Mouse (Mus musculus): ENCODE measurements around the gene Iqcf1.

Iqcf1 gene

DNA sequence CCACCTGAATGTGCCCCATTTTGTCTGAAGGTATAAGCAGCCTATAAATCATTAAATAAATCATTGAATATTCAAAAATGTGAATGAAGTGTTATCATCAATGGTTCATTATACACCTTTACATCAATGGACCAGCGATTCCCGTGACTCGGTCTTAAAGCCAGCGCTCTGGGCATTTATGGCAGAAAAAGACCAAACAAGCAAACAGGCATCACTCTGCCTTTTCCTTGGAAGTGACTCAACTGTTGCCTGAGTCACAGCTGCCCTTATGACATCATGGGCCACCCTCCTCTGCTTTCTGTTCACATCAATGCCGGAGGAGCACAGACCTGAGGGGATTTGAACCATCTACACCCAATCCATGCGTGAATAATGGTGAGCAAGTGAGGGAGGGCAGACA is at the start of gene Iqcf1:
Gene Iqcf1, plus strand, starts transcription at position 301 of the 400 bp plus-strand sequence.
- no peak for DNase-seq

DNA sequence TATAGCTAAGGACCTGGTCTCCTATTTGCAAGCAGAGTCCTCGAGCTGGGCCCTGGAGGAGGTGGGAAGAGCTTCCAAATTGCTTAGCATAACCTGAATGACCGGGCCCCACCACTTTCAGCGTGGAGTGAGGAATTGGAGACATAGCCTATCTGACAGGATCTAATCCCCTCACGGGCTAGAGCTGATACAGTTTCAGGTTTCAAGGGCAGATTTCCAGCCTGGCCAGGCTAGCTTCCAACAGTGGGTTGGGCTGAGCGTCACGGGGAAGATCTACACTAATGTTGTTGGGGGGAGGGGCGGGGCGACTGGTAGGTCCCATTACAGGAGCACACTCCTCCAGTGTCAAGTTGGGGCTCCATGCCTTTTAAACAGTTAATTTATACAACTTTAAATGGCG is 49.1 kb upstream of the Iqcf1 start:
- no peak for DNase-seq

DNA sequence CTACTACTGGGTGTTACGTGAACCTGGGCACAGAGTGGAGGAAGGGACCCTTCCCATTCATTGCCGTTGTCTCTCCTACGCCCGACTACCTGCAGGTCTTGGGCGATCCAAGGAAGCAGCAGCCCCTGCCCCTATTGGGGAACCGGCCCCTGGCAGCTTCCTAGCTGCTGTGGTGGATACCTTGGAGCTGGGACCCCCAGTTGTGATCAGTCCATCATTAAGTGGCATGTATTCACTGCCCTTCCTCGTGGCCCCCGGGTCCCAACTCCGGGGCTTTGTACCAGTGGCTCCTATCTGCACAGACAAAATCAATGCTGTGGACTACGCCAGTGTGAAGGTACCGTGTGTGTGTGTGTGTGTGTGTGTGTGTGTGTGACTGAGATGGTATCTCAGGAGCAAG is 48.5 kb upstream of the Iqcf1 start:
- no peak for DNase-seq

DNA sequence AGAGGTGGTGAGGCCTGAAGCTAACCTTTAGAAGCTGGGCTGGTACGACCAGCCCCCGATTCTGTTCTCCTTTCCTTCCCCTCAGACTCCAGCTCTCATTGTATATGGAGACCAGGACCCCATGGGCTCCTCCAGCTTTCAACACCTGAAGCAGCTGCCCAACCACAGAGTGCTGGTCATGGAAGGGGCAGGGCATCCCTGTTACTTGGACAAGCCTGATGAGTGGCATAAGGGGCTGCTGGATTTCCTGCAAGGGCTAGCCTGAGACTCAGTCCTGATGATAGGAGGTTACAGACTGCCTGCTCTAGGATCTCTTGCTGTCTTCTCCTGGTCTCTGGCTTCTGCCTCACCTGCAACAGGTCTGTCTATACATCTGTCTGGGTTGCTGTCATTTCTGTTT is 47.9 kb upstream of the Iqcf1 start:
- no peak for DNase-seq

DNA sequence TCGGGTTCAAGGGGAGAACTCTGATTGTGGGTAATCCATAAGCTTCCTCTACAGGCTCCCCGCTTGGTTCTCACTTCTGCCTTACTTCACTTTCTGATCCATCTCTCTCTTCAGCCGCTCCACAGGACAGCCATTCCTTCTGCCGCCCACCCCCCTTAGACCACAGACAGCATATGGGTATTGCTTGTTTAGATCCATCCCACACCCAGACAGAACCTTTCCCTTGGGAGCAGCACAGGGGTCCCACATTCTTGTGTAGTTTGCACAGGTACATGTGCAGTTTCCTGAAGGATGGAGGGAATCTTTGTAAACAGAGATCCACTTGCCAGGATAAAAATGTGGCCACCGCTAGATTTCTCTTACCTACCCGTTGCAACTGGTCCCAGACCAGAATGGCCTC is 47.4 kb upstream of the Iqcf1 start:
- DNase-seq = no peak

DNA sequence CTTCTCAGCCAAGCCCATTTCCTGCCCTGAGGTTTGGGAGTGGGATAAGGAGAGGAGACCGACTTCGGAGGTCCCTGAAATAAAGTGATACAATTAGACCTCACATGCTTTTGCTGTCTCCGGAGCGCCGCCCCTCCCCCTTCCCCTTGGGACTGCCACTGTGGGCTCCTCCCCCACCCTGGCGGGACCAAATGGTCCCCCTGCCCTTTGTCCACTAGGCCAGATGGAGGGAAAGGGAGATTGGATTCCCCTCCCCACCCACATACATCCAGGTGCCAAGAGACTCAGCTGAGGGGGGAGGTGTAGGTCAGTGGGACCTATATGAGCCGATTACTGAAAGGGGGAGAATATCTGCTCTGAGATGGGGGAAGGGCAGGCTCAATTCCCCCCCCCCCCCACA is 46.9 kb upstream of the Iqcf1 start:
- DNase-seq = no peak

DNA sequence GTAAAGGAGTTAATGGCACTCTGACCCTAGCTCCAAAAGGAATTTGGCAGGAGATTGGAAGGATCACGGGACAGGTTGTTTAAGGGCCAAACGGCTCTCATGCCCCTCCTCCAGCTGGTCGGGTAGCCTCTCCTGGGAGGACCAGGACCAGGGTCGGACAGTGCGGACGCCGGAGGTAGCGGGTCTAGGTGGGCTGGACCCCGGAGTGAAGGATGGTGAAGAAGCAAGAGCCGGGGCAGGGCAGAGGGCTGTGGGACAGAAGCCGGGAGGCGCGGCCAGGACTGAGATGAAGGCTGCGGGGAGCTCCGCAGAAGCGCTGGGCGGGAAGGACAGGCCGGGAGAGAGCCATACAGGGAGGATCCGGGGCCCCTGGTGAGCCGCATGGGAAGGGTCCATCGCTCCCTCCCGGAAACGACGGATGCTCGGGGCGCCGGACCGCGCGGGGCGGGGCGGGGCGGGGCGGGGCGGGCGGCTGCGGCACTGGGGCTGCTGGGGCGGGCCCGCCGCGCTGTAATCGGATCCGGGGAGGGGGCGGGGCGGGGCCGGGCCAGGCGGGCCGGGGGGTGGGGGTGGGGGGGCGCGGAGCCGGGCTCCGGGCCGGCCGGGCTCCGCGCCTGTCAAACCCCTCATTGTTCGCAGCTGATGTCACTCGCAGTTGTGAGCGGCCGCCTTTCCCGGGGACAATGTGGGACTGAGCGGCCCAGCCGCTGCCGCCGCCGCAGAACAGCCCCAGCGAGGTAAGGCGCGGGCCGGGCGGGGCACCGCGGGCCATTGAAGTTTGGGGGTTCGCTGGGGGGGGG is 46.3 kb upstream of the Iqcf1 start, which contains the start of gene Pcbp4:
Gene Pcbp4, plus strand, starts transcription at position 21 of the 800 bp plus-strand sequence.
- no peak for DNase-seq

DNA sequence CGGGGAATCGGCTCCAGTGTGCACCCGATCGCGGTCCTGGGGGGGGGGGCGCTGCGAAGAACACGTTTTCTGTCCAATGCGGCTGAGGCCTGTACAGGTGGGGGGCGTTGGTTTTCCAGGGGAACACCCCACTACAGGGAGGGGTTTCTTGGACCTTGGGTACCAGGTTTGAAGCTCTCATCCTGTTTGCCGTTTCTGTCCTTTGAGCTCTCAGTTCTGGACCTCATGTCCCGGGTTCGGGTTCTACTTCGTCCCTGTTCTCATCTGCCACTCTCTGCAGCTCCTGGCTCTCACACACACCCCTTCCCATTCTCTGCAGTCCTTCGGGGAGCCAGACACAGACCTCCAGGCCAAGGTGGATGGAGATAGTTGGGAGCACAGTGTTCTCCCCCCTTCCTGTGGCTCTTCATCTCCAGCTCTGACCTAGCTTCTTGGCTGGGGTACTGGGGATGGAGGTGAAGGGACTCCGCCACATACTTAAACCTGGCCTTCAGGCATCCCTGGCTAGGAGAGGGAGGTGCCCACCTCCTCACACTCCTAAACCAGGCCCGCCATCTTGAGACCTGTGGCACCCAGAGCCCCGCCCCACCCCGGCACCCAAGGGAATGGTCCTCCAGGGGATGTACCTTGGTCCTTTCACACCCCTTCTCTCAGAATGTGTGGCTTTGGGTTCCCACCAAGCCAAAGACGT is 45.6 kb upstream of the Iqcf1 start:
- DNase-seq = no peak

DNA sequence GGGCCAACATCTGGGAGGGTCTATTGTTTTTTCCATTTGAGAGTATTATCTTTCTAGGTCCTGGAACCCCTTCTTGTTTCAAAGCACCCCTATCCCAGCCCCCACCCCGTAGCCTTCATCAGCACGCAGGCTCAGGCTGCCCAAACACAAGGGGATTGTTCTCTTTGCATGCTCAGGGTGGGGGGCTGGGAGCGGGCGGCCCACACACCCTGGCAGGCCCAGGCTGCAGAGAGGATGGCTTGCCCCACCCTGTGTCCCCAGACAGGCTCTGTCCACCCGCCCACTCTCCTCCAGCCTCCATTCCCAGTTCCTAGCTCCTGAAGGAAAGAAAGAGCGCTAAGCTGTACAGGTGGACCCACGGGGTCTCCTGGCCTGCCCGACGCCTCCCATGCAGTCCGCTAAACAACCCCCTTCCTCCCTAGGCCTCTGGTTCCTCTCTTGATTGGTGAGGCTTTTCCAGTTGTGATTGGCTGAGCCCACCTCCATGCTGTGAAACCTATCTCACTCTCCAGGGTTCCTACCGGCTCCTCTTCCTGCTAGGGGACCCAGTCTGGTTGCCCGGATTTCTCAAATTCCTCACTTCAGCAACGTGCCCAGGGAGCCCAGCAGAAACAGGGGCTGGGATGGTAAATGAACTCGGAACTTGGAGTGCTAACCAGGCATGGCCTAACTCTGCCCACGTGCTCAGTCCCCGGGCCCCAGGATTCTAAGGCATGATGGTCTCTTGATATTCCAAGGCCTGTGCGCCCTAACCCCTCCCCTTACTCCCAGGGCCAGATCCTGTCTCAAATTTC is 44.7 kb upstream of the Iqcf1 start:
- DNase-seq = no peak

DNA sequence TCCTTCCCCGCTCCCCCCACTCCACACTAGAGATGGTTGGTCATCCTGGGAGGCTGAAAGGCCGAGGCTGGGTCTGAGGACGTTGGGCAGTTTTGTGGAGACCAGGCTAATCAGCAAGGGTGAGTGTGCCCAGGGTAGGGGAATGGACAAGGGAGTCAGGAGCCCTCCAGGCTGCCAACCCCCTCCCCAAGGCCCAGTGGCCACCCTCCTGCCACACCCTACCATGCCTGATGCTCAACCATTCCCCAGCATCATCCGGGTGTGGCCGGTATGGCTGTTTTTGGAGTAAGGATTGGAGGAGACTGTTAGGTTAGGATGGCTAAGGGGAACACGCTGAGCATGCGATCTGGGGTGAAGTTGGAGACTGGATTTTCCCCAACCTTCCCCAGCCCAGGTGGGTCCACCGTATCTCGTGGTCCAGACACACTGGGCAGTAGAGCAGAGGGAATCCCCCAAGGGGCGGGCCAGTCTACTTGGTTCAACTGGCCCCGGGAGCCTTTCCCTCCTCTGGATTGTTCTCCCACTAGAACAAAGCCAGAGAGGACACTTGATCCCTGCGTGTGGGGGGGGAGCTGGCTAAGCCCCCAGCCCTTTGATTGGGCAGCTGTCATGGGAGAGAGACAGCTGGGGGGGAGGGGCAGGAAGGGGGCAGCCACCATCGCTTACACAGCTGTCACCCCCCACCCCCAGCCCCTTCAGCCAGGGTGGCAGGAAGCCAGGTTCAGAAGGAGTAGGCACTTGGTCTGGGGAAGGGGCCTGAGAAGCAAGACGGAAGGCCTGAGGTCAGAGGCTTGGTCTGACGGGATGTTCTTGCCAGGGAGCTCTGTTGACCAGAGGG is 43.2 kb upstream of the Iqcf1 start:
- no peak for DNase-seq

DNA sequence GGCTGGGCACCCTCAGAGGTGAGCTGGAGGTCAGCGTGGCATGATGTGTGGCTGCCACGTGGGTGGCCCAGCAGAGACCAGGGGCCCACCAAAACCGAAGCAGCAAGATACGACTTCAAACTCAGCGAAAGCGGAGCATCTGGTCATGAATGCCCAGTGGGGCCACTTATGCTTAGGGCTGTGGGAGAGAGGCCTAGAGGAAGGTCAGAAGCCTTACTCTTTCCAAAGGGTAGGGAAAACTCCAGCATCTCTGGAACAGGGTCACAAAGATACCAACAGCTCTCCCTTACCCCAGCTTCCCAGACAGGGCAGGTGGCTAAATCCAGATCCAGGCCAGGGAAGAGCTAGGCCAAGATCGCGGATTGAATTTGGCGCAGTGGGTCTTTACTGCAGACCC is 42.6 kb upstream of the Iqcf1 start:
- DNase-seq = no peak

DNA sequence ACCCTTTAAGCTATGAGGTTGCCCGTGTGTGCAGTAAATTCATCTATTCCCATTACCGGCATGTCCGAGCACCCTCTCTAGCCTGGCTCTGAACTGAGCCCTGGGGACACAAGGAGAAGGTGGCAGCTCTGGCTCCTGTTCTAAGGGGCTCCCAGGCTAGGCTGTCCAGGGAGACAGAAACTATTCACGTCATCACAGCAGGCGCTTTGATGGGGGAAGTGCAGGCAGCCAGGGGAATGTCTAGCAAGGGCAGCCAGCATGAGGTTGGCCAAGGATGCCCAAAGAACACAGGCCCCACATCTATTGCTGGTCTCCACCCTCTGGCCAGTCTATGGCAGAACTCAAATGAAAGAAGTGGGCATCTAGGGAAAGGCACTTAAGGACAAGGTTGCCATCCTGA is 41.8 kb upstream of the Iqcf1 start:
- DNase-seq = no peak

DNA sequence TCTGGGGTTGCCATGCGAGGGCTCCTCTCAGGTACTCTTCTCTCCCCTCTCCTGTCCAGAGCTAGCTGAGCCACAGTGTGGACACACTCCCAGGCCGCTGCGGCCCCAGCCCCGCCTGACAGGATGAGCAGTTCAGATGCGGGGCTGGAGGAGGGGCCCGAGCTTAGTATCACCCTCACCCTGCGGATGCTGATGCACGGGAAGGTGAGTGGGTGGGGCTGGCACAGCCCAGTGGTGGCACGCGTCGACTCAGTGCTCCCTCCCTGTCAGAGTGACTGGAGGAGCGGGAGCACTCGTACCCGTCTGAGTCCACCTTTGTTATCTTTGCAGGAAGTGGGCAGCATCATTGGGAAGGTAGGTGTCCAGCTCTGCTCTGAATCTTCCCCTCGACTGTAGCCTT is 39.8 kb upstream of the Iqcf1 start:
- no peak for DNase-seq

DNA sequence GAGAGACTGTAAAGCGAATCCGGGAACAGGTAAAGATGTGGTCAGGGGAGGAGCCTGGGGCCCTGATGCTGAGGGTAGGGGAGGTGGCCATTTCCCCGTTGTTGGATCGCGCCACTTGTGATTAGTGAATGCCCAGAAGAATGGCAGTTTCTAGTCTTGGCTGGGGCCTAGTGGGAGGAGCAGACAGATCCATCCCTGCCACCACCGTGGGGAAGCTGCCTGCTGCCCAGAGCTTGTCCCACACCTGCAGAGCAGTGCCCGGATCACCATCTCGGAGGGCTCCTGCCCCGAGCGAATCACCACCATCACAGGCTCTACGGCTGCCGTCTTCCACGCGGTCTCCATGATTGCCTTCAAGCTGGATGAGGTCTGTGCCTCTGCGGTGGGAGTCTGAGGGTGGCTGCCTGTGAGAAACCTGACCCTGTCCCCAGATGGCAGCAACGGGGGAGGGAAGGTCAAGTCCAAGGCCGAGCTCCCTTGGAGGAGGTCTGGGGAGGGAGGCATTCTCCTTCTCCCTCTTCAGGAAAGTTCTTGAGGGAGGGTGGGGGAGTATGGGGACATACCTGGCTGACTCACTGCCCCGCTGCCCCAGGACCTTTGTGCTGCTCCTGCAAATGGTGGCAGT is 39.3 kb upstream of the Iqcf1 start:
- DNase-seq = no peak

DNA sequence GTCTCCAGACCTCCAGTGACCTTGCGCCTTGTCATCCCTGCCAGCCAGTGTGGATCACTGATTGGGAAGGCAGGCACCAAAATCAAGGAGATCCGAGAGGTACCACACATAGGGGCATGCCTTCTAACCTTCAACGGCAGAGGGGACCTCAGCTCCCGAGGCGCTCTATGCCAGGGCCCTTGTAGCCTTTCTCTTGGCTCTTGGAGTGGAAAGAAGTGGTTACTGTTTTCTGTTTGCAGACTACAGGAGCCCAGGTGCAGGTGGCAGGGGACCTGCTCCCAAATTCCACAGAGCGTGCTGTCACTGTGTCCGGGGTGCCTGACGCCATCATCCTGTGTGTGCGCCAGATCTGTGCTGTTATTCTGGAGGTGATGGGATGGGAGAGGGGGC is 38.7 kb upstream of the Iqcf1 start:
- DNase-seq = no peak

DNA sequence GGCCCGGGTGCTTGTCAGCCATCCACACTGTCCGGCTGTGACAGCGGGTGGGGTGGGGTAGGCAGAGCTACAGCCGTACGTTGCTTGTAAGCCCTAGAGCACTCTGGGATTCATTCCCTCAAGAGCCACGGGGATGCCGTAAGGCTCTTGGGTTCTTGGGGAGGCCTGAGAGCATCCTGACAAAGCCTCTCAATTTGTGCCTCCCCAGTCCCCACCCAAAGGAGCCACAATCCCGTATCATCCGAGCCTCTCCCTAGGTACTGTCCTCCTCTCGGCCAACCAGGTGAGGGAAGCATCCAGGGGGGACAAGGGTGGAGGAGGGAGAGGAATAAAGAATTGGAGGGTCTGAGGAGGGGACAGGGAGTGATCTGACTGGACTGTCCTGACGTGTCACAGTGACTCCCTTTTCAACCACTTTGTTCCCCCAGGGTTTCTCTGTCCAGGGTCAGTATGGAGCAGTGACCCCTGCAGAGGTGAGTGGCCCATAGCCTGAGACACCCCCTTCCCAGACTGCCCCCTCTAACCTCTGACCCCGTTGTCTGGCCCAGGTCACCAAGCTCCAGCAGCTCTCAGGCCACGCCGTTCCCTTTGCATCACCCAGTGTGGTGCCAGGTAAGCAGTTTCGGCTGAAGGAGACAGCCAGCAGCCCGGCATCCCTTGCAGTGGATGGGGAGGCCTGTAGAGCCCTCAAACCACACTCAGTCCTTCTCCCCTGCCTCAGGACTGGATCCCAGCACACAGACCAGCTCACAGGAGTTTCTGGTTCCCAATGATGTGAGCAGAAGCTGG is 37.9 kb upstream of the Iqcf1 start:
- DNase-seq = no peak

DNA sequence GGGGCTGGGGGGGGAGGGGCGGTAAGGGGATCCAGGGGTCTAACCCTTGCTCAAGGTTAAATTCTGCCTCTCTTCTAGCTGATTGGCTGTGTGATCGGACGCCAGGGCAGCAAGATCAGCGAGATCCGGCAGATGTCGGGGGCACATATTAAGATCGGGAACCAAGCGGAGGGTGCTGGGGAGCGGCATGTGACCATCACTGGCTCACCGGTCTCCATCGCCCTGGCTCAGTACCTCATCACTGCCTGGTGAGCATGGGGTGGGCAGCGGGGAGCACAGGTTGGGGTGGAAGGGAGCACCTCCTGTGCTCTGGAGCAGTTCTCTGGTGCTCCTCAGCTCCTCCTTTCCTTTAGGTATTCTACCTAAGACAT is 37.4 kb upstream of the Iqcf1 start:
- DNase-seq = no peak

DNA sequence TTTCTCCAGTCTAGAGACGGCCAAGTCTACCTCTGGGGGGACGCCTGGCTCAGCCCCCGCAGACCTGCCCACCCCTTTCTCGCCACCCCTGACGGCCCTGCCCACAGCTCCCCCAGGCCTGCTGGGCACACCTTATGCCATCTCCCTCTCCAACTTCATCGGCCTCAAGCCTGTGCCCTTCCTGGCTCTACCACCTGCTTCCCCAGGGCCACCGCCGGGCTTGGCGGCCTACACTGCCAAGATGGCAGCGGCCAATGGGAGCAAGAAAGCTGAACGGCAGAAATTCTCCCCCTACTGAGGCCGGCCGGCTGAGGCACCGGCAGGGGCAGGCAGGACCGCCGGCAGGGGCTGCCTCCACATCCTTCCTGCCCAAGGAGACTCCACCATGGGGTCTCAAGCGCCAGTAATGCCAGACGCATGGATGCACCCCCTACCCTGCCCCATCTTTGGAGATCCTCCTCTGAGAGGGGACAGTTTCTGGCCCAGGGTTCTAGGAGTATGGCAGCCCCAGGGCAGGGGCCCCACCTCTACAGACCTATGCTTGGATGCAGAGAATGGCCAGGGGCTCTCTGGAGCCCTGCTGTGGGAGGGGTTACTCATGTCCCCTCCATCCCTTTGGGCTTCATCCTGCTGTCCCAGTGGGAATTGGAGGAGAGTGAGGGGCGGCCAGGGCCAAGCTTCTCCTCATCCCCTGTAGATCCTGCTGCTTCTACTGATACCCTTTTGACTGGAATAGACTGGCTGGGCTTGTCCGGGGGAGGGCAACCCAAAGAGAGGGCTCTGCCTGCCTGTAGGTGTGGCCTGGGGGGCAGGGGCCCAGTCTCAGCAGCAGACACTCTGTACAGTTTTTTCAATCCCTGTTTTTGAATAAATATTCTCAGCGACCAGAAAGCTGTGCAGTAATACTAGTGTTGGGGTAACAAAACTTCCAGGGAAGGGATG is 36.4 kb upstream of the Iqcf1 start:
- no peak for DNase-seq

DNA sequence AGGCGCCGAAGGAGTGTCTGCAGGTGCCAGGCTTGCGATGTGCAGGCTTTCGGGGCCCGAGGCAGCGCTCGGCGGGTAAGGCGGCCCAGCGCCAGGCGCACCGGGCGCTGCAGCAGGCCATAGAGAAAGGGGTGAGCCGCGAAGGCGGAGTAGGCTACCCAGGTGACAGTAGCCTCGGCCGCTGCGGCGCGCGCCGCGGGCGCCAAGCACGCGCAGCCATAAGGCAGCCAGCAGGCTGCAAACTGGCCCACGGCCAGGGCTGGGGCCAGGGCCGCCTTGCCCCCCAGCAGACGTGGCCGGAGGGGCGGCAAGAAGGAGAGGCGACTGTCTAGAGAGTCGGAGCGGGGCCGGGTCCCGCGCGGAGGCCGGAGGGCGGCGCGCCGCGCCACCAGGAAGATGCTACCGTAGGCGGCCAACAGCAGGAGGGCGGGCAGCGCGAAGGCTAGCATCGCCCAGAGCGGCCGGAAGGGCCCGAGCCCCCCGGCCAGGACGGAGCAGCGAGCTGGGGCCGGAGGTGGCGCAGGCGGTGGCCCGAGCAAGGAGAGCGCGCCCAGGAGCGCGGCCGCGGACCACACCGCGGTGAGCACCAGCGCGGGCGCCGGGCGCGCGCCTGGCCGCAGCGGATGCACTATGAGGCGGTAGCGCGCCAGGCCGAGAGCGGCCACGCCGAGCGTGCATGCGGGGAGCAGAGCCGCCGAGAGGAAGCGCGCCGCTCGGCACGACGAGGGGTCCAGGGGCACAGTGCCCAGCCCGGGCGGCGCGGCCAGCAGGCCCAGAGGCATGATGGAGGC is 34.8 kb upstream of the Iqcf1 start:
- DNase-seq = no peak
